Mouse (Mus musculus) cerebellum, postnatal 4 days (tissue): Measurements from ENCODE around the gene Foxj2.

ENCODE experiments used
- DNase-seq, 2 experiments: peaks; one replicate each; pipeline ENCODE4 v3.0.0; 2022; ENCODE audit warnings: low spot score in 2 of 2, mixed read lengths in 1 of 2

The Foxj2 gene

DNA sequence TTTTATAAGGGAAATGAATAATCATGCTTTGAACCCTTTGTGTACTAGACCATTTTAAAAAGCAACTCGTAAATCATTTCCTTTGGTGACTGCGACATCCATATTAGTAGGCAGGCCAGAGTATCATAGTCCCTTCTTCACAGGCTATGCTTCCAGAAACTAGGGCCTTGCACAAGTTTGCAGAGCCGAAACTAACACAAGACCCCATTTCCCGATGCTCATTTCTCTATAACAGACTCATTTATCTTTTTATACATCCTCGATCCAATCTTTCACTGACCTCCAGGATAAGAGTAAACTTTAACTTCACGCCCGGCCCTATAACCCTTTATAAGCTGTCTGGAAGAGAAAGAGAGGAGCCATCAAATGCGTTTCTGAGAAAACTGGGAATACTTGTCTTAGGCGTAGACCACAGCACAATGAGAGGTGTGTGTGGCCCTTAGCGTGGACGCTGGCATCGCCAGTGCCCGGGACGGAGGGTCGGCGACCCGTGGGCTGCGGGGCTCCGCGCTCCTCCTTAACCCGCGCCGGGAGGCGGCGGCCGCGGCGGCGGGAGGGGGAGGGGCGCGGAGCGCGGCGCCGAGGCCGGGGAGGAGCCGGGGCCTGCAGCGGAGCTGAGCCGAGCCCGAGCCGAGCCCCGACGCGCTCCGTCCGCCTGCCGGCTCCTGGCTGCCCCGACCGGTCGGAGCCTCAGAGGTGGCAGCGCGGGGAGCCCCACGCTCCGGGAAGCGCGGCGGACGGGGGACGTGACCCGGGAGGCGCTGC, at the start of gene Foxj2:
TSS of gene Foxj2 (plus strand) at position 609 of the 765 bp plus-strand sequence.
- peak in 1 of 2 experiments; percentile 62 for DNase-seq

DNA sequence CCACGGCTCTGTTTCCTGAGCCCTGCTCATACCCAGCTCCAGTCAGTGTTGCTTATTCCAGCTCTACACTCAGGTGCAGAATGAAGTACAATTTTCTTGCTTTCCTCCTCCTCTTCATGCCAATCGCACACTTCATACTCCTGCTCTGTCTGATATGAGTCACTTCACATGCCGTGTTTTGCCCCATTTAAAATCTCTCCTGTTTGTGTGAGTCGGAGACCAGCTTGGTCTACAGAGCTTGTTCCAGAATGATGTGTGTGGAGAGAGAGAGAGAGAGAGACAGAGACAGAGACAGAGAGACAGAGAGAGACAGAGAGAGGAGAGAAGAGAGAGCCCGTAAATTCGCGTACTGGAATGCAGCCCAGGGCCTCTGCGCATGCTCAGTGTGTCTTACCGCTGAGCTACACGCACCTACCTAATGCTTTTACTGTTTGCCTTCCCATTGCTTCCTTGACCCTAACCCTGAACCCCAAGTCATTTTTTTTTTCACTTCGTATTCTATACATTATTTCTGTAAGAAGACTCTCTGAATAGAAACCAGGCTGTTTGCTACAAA, 48.9 kb upstream of the Foxj2 start:
- DNase-seq = no peak

DNA sequence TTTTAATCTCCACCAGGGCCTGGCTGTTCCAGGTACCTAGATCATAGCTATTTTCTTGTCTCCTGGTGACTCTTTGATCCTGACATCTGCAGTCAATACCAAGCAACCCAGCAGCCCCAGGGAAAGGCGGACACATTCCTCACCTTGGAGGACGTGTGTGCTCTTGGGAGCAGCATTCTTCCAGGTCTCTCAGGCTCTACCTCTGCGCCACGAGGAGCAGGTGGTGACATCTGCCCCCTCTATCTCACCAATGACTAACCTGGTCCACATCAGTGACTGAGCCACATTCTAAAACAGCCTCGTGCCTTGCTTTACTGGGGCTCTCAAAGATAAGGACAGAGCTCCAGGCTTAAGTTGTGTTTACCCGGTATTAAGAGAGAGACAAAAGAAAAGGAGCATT, 47.0 kb upstream of the Foxj2 start:
- DNase-seq = no peak

DNA sequence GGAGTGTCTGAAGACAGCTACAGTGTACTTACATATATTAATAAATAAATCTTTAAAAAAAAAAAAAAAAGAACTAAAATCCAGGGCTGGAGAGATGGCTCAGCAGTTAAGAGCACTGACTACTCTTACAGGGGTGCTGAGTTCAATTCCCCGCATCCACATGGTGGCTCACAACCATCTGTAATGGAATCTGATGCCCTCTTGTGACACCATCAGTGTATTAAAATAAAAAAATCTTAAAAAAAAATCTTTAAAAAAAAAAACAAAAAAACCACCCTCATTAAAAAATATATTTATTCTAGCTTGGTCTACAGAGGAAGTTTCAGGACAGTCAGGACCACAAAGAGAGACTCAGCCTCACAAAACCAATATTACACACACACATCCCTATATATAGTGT, 45.4 kb upstream of the Foxj2 start:
- DNase-seq = no peak

DNA sequence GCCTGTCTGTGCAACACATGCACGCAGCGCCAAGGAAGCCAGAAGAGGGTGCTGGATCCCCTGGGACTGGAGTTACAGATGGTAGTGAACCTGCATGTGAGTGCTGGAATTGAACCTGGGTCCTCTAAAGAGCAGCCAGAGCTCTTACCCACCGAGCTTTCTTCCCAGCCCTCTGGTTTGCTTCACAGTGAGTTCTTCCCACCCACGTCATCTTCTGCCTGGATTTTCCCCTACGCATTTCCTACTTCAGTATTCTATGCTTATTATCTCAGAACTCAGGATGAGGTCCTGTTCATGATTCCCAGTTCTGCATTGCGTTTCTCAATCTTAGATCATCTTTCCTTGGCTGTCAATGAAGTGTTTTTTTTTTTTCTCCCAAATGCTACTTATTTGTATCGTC, 43.7 kb upstream of the Foxj2 start:
- no peak for DNase-seq

DNA sequence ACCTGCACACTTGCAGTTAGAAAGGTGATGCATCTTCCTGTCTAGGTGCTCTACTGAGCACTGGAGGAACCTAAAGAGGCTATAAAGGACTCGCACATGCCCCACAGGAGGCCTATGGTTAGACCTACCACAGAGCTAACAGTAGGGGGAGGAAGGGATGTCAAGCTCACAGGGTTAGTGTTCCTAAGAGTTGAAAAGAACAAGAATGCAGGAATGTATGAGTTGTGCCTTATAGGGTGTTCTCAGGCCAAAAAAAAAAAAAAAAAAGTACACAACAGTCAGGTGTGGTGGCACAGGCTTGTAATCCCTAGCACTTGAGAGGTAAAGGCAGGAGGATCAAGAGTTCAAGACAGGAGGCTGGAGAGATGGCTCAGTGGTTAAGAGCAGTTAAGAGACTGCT, 39.8 kb upstream of the Foxj2 start:
- DNase-seq = no peak

DNA sequence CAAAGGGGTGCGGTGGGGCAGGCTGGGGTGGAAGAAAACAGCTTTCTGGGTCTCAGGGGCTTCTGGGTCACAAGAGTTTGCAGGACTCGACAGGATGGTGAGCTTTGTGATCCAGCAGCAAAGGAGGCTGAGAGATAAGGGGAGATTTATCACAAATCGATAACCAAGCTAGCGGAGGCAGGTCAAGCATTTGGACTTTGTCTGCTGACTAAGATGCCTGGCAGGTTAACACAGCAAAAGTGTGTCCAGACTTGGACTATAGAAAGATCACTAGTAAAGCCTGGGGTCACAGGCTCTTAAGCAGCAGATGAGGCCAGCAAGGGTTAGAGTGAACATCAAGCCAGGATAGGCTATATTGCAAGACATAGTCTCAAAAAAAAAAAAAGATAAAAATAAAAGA, 38.5 kb upstream of the Foxj2 start:
- no peak for DNase-seq

DNA sequence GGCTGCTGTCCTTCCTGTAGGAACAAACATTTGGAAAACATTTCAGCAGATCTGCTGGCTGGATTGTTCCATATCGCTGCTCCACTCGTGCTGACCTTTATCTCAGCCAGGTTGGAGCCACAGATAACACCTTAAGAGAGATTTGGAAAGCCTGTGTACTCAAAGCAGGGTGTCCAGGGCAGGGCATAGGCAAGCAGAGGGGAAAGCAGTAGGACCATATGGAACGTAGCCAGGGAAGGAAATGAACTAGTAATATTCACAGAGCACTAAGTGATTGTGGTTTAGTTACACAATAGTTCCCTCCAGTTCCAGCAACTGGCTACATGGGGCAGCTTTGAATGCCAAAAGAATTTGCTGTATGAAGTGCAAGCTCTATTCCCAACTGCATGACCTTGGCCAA, 37.5 kb upstream of the Foxj2 start:
- DNase-seq = no peak

DNA sequence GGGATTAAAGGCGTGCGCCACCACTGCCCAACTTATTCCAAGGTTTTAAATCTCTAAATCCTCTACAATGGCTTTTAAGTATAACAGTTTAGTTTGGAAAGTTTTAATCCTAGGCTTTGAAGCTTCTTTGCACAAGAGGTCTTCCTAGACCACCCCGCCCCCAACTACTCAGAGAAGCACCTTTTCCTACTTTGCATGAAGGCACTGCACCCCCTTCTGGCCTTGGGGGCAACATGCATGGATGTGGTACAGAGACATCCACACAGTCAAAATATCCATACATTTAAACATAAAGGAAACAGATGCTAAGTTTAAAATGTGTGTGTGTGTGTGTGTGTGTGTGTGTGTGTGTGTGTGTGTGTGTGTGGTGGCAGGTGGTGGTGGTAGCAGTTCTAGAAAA, 34.8 kb upstream of the Foxj2 start:
- DNase-seq = peak in 1 of 2 experiments; percentile 9

DNA sequence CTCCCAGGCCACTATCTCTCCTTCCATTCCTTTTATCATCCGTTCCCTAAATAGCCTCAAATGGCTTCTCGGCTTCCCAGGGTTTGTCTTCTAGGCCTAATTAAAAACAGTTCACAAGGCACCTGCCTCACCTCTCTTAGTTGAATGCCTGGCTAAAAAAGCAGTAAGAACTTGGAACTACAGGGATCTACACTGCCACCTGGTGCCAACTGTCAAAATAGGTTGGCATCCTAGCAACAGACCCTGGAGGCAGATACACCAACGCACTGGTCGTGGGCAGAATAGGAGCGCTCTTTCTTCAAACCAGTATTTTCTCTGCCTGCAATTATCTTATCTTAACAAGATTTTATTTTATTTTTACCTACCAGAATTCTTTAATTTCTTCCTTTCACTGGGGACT, 33.4 kb upstream of the Foxj2 start:
- DNase-seq = peak in 1 of 2 experiments; percentile 71

DNA sequence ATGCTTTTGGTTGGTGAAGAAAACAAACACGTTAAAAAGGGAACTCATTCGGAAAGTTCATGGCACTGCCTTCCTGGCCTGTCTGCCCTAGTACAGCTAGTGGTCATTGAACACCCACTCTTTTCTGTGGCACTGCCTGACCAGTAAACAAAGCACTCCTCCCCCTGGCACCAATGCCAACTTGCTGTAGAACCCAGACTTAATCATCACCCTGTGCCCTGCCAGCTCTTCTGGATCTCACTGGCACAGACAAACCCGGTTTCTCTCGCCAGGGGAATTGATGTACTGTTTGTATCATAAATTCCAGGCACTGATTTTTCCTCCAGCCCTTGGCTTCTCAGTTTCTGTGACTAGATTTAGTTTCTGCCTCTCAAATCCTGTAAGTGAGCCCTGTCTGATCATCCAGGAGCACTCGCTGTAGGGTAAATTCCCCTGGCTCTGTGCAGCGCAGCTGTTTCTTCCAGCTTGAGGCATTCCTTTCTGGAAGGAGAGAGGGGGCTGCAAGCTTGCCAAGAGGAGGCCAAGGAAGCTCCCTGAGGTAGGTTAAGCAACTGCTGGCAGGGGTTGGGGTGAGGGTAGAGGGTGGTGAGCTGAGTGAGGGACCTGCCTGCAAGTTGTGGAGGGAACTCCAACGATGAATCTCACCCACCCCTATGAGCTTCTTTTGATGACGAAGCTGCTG, 24.3 kb upstream of the Foxj2 start:
- DNase-seq = no peak

DNA sequence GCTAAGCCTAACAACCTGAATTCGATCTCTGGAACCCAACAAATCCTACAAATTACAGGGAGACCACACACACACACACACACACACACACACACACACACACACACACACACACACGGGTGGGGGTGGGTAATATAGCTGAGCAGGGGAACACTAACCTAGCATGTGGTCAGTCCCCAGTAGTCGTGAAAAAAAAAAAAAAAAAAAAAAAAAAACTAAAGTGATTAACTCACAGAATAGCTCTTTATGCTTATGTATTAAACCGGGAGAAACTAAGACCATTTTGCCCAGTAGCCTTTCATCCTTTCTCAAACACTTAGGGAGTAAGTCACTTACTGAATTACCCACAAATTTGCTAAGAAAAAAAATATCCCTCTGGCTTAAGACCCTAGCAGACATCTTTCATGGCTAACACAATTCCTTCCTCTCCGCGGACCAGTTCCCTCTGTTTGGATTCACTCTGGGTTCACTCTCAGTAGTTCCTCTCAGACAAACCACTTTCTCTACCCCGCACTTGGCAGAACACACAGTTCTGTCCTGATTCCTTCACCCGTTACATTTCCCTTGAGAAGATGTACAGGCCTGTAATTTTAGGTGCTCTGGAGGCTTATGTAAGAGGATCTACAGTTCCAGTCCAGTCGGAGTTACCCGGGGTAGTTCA, 18.9 kb upstream of the Foxj2 start:
- peak in 1 of 2 experiments; percentile 3 for DNase-seq

DNA sequence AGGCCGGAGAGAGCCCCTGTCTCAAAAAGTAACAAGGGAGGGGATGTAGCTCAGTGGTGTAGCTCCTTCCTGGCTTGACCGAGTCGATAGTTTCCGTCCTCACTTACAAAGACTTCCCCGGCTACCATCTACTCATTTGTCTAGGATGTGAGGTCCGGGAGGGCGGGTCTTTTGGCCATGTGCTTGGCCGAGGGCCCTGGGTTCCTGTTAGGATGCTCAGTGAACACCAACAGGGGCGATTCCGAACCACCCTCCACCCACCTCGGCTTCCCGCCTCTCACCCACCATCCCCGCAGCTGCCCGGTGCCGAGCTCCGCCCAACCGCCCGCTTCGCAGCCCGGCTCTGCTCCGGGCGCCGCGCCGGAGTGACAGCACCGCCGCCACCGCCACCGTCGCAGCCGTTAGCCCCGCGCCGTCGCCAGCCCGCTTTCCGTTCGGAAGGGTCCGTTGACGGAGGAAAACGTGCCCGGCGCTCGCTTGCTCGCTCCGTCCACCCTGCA, 18.4 kb upstream of the Foxj2 start, which contains the start of gene Slc2a3:
TSS of gene Slc2a3 (minus strand) at position 340 of the 500 bp plus-strand sequence.
- no peak for DNase-seq

DNA sequence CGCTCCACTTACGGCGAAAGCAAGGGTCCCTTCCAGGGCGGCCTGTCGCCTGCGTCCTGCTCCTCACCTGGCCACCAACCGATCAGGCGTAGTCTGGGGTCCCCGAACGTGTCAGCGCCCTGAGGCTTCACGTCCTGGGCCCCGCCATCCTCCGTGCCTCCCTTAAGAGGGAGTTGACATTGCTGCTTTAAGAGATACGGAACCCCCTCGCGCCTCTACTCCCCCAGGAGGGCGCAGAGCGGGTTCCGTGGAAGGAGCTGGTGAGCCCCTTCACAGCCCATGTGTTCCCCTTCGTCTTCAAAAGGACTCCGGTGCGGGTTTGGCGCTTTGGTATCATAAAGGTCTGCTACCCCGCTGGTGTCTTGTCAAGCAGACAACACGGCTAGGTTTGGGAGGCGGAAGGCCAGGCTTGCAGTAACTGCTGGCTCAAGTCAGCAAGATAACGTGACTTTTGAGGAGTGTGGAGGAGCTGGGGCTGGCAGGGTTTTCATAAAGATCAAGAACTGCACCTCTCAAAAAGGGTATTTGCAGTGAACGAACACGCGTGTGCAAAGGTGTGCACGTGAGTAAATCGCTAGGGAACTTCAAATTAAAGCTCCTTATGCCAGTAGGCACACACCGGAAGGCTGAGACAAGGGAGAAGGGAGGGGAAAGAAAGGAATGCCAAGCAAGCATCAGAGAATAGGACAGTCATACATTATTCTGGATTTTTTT, 17.8 kb upstream of the Foxj2 start:
- DNase-seq = peak in 1 of 2 experiments; percentile 56

DNA sequence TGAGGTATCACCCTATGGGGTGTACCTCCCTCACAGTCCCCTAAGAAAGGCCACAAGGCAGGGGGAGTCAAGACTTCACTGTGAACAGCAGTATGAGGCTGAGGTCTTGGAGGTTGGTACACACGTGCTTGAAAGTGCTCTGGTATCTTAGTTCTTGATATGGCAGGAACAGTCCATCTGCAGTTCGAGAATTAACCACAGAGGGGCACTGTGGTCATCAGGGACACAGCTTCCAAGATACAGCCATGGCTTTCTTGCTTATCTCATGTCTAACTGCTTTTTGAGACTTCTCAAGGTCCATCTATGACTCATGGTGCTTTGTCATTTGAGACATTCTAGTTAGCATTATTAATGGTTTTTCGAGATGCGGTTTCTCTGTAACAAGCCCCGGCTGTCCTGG, 15.3 kb upstream of the Foxj2 start:
- peak; percentile 58 to 77 for DNase-seq

DNA sequence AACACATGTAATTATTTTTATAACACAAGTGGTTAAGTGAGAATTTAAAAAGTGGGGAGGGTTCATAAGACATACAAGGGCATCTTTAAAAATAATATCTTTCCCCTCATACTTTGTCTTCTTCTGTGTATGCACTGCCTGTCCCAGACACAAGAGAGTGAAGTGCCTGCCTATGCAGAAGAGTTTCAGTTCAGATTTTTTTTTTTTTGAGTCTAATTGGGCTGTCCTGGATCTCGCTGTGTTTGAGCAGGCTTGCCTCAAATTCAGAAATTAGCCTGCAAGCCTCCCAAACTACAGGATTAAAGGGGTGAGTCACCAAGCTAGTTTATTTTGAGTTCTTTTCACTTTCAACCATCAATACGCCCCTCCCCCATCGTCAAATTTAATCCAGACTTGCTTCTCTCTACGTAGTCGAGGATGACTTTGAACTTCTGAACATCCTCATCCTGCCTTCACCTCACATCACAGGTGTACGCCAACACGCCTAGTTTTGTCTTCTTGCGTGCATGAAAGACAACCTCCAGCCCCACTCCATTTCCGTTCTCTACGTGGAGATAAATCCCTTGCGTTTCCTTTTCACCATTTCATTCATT, 9.6 kb upstream of the Foxj2 start:
- no peak for DNase-seq

DNA sequence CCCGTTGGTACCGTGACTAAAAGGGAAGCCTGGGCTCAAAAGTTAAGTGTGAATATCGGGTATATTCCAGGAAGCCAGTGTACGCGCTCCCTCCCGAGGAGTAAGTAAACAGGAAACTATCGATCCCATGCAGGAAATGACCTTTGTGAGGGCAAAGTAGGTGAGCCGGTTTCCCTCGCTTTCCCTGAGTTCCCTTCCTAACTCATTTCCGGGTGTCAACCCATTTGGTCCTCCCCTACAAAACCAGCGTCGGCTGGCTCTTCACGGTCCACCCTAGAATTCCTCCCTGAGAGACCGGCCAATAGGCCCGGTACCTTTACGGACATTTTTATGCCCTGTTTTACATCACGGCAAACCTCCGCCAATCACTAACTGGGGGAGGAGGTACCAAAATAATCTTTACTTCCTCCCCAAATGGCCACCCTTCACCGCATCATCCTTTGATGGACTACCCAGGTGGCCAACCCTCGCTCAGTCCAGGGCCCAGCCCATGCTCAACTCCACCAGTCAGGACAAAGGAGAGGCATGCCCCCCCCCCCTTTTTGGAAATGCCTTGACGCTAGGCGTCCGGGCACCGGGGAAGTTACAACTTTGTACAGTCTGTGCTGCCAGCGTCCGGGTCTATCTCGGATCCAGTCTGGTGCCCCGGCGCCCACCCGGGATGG, 9.0 kb upstream of the Foxj2 start:
- peak; percentile 92 to 95 for DNase-seq

DNA sequence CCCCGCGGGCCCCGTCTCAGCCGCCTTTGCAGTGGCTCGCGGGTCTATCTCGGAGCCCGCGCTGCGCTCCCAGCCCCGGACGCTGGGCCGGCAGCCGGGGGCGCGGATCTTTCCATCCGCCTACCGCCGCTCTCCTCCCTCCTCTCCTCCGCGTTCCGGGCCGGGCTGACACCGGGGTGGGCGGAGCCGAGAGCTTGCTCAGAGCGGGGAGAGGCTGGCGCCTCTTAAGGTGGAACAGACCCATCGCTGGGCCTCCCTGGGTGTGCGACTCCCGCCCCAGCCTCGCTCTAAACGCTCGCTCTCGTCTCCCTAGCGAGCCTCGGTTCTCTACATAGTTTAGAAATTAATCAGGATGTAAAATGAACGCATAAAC, 8.4 kb upstream of the Foxj2 start:
- peak; percentile 77 to 85 for DNase-seq

DNA sequence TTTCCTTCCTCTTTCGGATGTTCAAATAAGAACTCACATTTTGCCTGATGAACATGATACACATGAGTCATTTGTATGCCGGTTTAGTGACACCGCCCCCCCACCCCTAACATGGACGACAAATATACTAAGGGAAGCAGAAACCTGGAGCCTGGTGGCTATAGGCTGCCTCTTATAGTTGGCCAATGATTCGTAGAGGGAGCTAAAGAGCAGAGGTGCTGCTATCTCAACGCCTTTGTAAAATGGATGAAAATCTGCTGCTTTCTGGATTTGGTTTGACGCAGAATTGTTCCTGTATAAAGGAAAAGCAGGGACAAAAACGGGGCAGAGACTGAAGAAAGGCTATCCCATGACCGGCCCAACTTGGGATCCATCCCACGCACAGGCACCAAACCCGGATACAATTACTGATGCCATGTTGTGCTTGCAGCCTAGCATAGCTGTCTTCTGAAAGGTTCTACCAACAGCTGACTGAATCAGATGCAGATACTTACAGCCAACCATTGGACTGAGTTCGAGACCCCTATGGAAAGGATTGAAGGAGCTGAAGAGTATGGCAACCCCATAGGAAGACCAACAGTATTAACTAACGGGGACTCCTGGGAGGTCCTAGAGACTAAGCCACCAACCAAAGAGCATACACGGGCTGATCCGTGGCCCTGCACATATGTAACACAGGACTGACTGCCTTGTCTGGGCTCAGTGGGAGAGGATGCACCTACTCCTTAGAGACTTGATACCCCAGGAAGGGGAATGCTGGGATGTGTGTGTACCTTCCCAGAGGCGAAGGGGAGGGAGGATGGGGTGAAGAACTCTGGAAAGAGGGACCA, 7.7 kb upstream of the Foxj2 start:
- peak in 1 of 2 experiments; percentile 29 for DNase-seq

DNA sequence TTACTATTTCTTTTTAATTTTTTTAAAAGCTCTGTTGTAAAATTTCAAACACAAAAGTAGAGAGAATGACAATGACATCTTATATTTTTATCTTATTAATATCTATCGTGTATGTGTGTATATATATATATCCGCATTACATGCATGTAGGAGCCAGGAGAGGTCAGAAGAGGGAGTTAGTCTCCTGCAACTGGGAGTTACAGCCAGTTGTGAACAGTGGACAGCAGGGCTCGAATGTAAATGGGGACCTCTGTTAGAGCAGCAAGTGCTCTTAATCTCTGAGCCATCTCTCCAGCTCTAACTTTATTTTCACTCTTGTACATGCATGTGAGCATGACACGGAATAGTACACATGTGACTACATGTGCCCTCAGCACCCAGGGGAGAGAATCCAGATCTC, 7.0 kb upstream of the Foxj2 start:
- DNase-seq = no peak
